Mouse (Mus musculus) heart, embryonic 10.5 days (tissue): ENCODE data around the gene Dock11. TPM values are rescaled to one million over a fixed set of nuclear protein-coding genes. Genes with fewer than 3 reads are reported as not detected.

ENCODE experiments used
- DNase-seq: peaks from one replicate; pipeline ENCODE4 v3.0.0-alpha.2; 2017; ENCODE audit warnings: low spot score
- H3K27ac ChIP-seq: fragments of 300-500 bp; sonication (generic); 2 replicates; pipeline ENCODE4 v1.5.1; 2016; ENCODE audit warnings: mild to moderate bottlenecking
- H3K27me3 ChIP-seq: fragments of 300-500 bp; sonication (generic); 2 replicates; pipeline ENCODE4 v1.6.1; 2016; ENCODE audit warnings: mild to moderate bottlenecking; ENCODE audit not compliant: poor library complexity, insufficient read depth, severe bottlenecking
- H3K36me3 ChIP-seq: fragments of 300-500 bp; sonication (generic); 2 replicates; pipeline ENCODE4 v1.6.1; 2016; ENCODE audit warnings: mild to moderate bottlenecking, moderate library complexity
- H3K4me1 ChIP-seq: fragments of 300-500 bp; sonication (generic); 2 replicates; pipeline ENCODE4 v1.6.1; 2016; ENCODE audit warnings: mild to moderate bottlenecking
- H3K4me3 ChIP-seq: fragments of 300-500 bp; sonication (generic); 2 replicates; pipeline ENCODE4 v1.5.1; 2016; ENCODE audit warnings: mild to moderate bottlenecking, moderate library complexity
- H3K9me3 ChIP-seq: fragments of 300-500 bp; sonication (generic); 2 replicates; pipeline ENCODE4 v1.6.1; 2016; ENCODE audit warnings: mild to moderate bottlenecking, moderate library complexity
- WGBS: fragments of 180-500 bp; shearing (Covaris S2); methylation state at CpG from one replicate; pipeline ENCODE4 v1.1.7; 2016; 5-methylcytosine and 5-hydroxymethylcytosine counted together
- polyA plus RNA-seq: library from polyadenylated mRNA; unstranded; fragments of >200 nt; fragmentation: Nextera tagmentation; extraction: Ambion mirVana; gene quantifications from 2 replicates; pipeline ENCODE4 v1.2.1, GENCODE M21; 2016

Dock11 gene
- polyA plus RNA-seq, 1 experiment from 2014 or later: 13.1 TPM

GRCm38 (mm10) chrX:35969276-35969675 lies 80.6 kb downstream of the Dock11 start:
- H3K4me3 ChIP-seq: no peak overlapping the region
- H3K27ac ChIP-seq: no peak overlapping the region
- H3K36me3 ChIP-seq: no peaks in the 10 kb centered on the region
- no peaks in the 10 kb centered on the region for H3K4me1 ChIP-seq
- no peaks in the 10 kb centered on the region for H3K27me3 ChIP-seq
- no peaks in the 10 kb centered on the region for H3K9me3 ChIP-seq
- DNase-seq: no peak
- 82% methylated on average over 1 of the region's 1 CpGs for WGBS

GRCm38 (mm10) chrX:35976657-35977056 lies 88.0 kb downstream of the Dock11 start:
- Histone ChIP-seq H3K9me3 (no peaks in the 10 kb centered on the region), H3K27me3 (no peaks in the 10 kb centered on the region), H3K4me3 (no peak overlapping the region), H3K36me3 (no peaks in the 10 kb centered on the region), H3K4me1 (no peaks in the 10 kb centered on the region), H3K27ac (no peak overlapping the region)
- WGBS: 55% methylated on average over 5 of the region's 5 CpGs
- no peak for DNase-seq

- 88% methylated on average over 1 of the region's 1 CpGs for WGBS
- Histone ChIP-seq H3K36me3 (no peaks in the 10 kb centered on the region), H3K27me3 (no peaks in the 10 kb centered on the region), H3K27ac (no peak overlapping the region), H3K4me3 (no peak overlapping the region), H3K9me3 (no peaks in the 10 kb centered on the region), H3K4me1 (no peaks in the 10 kb centered on the region)
- no peak for DNase-seq
Measured at GRCm38 (mm10) chrX:35987981-35988380, 99.3 kb downstream of the Dock11 start.

GRCm38 (mm10) chrX:35990508-35991095 lies 102.0 kb downstream of the Dock11 start:
- 70% methylated on average over 5 of the region's 5 CpGs for WGBS
- Histone ChIP-seq H3K27ac (no peak overlapping the region), H3K36me3 (no peaks in the 10 kb centered on the region), H3K9me3 (no peaks in the 10 kb centered on the region), H3K27me3 (no peaks in the 10 kb centered on the region), H3K4me3 (no peak overlapping the region), H3K4me1 (no peaks in the 10 kb centered on the region)
- DNase-seq: no peak

GRCm38 (mm10) chrX:35994226-35994625 lies 105.6 kb downstream of the Dock11 start:
- no peak for DNase-seq
- 76% methylated on average over 6 of the region's 6 CpGs for WGBS
- Histone ChIP-seq H3K36me3 (no peaks in the 10 kb centered on the region), H3K27me3 (no peaks in the 10 kb centered on the region), H3K27ac (no peak overlapping the region), H3K4me1 (no peaks in the 10 kb centered on the region), H3K9me3 (no peaks in the 10 kb centered on the region), H3K4me3 (no peak overlapping the region)

- no peak for DNase-seq
- no peaks in the 10 kb centered on the region for H3K27me3 ChIP-seq
- H3K27ac ChIP-seq: no peak overlapping the region
- H3K36me3 ChIP-seq: no peaks in the 10 kb centered on the region
- H3K4me3 ChIP-seq: no peak overlapping the region
- no peaks in the 10 kb centered on the region for H3K4me1 ChIP-seq
- 18% methylated on average over 2 of the region's 2 CpGs for WGBS
- H3K9me3 ChIP-seq: no peaks in the 10 kb centered on the region
Measured at GRCm38 (mm10) chrX:35997004-35997403, 108.4 kb downstream of the Dock11 start.

- Histone ChIP-seq H3K27me3 (no peaks in the 10 kb centered on the region), H3K4me1 (no peaks in the 10 kb centered on the region), H3K9me3 (no peaks in the 10 kb centered on the region), H3K36me3 (no peaks in the 10 kb centered on the region), H3K4me3 (no peak overlapping the region), H3K27ac (no peak overlapping the region)
- 74% methylated on average over 5 of the region's 5 CpGs for WGBS
- no peak for DNase-seq
Measured at GRCm38 (mm10) chrX:35997793-35998419, 109.3 kb downstream of the Dock11 start.

- H3K9me3 ChIP-seq: no peaks in the 10 kb centered on the region
- DNase-seq: no peak
- peaks cover 8% of the 10 kb centered on the region for H3K36me3 ChIP-seq
- WGBS: 75% methylated on average over 17 of the region's 17 CpGs
- H3K4me3 ChIP-seq: no peak overlapping the region
- H3K27ac ChIP-seq: no peak overlapping the region
- no peaks in the 10 kb centered on the region for H3K4me1 ChIP-seq
- H3K27me3 ChIP-seq: no peaks in the 10 kb centered on the region
Measured at GRCm38 (mm10) chrX:36025651-36026050, 137.0 kb downstream of the Dock11 start.

- H3K4me3 ChIP-seq: no peak overlapping the region
- no peaks in the 10 kb centered on the region for H3K9me3 ChIP-seq
- H3K27me3 ChIP-seq: no peaks in the 10 kb centered on the region
- 81% methylated on average over 5 of the region's 5 CpGs for WGBS
- H3K36me3 ChIP-seq: no peaks in the 10 kb centered on the region; the same call in 1 of the 2 replicates
- H3K27ac ChIP-seq: no peak overlapping the region
- DNase-seq: no peak
- H3K4me1 ChIP-seq: no peaks in the 10 kb centered on the region
Measured at GRCm38 (mm10) chrX:36031113-36031512, 142.5 kb downstream of the Dock11 start.

GRCm38 (mm10) chrX:36034045-36034444 lies 145.4 kb downstream of the Dock11 start:
- DNase-seq: no peak
- WGBS: 90% methylated on average over 8 of the region's 8 CpGs
- H3K4me1 ChIP-seq: no peaks in the 10 kb centered on the region
- no peaks in the 10 kb centered on the region for H3K27me3 ChIP-seq
- H3K36me3 ChIP-seq: peaks cover 8% of the 10 kb centered on the region; the same call in 1 of the 2 replicates
- no peak overlapping the region for H3K4me3 ChIP-seq
- no peak overlapping the region for H3K27ac ChIP-seq
- H3K9me3 ChIP-seq: no peaks in the 10 kb centered on the region

- Histone ChIP-seq H3K9me3 (no peaks in the 10 kb centered on the region), H3K27me3 (no peaks in the 10 kb centered on the region), H3K36me3 (no peaks in the 10 kb centered on the region), H3K27ac (no peak overlapping the region), H3K4me1 (no peaks in the 10 kb centered on the region), H3K4me3 (no peak overlapping the region)
- 75% methylated on average over 4 of the region's 4 CpGs for WGBS
- DNase-seq: no peak
Measured at GRCm38 (mm10) chrX:36045731-36046130, 157.1 kb downstream of the Dock11 start.

GRCm38 (mm10) chrX:36047451-36047850 lies 158.8 kb downstream of the Dock11 start:
- H3K4me1 ChIP-seq: no peaks in the 10 kb centered on the region
- H3K36me3 ChIP-seq: no peaks in the 10 kb centered on the region
- DNase-seq: no peak
- H3K4me3 ChIP-seq: no peak overlapping the region
- no peaks in the 10 kb centered on the region for H3K27me3 ChIP-seq
- H3K9me3 ChIP-seq: no peaks in the 10 kb centered on the region
- 89% methylated on average over 1 of the region's 1 CpGs for WGBS
- no peak overlapping the region for H3K27ac ChIP-seq

- H3K36me3 ChIP-seq: no peaks in the 10 kb centered on the region
- no peak overlapping the region for H3K27ac ChIP-seq
- no peak overlapping the region for H3K4me3 ChIP-seq
Measured at GRCm38 (mm10) chrX:36050312-36050711, 161.7 kb downstream of the Dock11 start.

GRCm38 (mm10) chrX:36073997-36074396 lies 185.4 kb downstream of the Dock11 start:
- H3K27me3 ChIP-seq: no peaks in the 10 kb centered on the region
- DNase-seq: no peak
- H3K9me3 ChIP-seq: no peaks in the 10 kb centered on the region
- no peaks in the 10 kb centered on the region for H3K4me1 ChIP-seq
- H3K27ac ChIP-seq: no peak overlapping the region
- no peak overlapping the region for H3K4me3 ChIP-seq
- 78% methylated on average over 2 of the region's 2 CpGs for WGBS
- H3K36me3 ChIP-seq: no peaks in the 10 kb centered on the region

More at GRCm38 (mm10) chrX:36050312-36050711, 161.7 kb downstream of the Dock11 start:
- H3K4me1 ChIP-seq: no peaks in the 10 kb centered on the region
- H3K9me3 ChIP-seq: no peaks in the 10 kb centered on the region
- no peaks in the 10 kb centered on the region for H3K27me3 ChIP-seq
- DNase-seq: no peak
